Mouse (Mus musculus): ENCODE data around the gene Dnajb13.

- no peak for TF ChIP-seq POLR2AphosphoS5 (IDR thresholded peaks at IDR 0.05; ENCODE audit: insufficient replicate concordance, low read depth, low read length)
- no peak for TF ChIP-seq CTCF (IDR thresholded peaks at IDR 0.05; ENCODE audit: low read depth, low read length)
- TF ChIP-seq GATA1 (IDR thresholded peaks at IDR 0.05; ENCODE audit: borderline replicate concordance, low read length): no peak
- no peak for TF ChIP-seq TAL1 (conservative IDR thresholded peaks at IDR 0.05; ENCODE audit: low read depth, low read length)
- TF ChIP-seq GATA2 (IDR thresholded peaks at IDR 0.05; ENCODE audit: borderline replicate concordance, low read depth, low read length): no peak
Measured at GRCm38 (mm10) chr7:100559331-100559730, 44.6 kb upstream of the Dnajb13 start.
